Mouse (Mus musculus) heart, postnatal 0 days (tissue): ENCODE results near the gene Tmbim6.

ENCODE experiments used
- CTCF ChIP-seq: IDR thresholded peaks from 2 replicates; pipeline ENCODE4 v1.5.1; 2016; ENCODE audit warnings: antibody characterized with exemption, control low read depth, low read depth
- EP300 ChIP-seq: IDR thresholded peaks from 2 replicates; pipeline ENCODE4 v1.6.1; 2016; ENCODE audit warnings: antibody characterized with exemption, low read depth

- TF ChIP-seq CTCF, result no peak
- TF ChIP-seq EP300, result no peak
These were observed 48.3 kb downstream of the Tmbim6 start for GRCm38 (mm10) chr15:99440816-99441457.
